Mouse (Mus musculus) layer of hippocampus, postnatal 14 days (tissue): Measurements from ENCODE around the gene Hoxc4. TPM values are rescaled to one million over a fixed set of nuclear protein-coding genes. Genes with fewer than 3 reads are reported as not detected.

Experiments
- DNase-seq, 2 experiments: peaks; one replicate each; pipeline ENCODE4 v3.0.0; 2021 to 2022; ENCODE audit warnings: low spot score in 2 of 2, mixed read lengths in 1 of 2
- microRNA-seq, 2 experiments: library from miRNA; unstranded; fragments of <30 nt; microRNA quantifications; one replicate each; pipeline ENCODE4 v1.2.0; 2021
- total RNA-seq, 2 experiments: library from RNA; stranded (reverse); gene quantifications; 2 replicates each; pipeline ENCODE4 v1.2.3; 2021

Hoxc4 gene
- total RNA-seq, 2 experiments from 2014 or later: not detected

DNA sequence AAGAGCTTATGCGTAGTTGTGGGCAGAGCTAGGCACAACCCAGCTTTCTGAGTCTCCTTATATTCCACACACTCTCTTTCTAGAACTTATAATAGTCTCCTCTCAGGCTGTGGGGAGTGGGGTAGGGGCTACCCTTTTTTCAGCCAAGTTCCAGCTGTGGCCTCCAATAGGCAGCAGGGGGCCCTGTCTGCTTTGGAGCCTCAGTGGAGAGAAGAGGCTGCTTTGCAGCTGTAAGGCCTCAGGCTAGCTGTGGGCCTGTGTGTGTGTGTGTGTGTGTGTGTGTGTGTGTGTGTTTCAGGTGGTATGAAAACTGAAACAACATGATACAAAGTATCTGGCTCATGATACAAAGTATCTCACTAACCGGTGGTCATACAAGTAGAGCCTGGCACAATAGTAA lies 58.9 kb downstream of the Hoxc4 start:
- DNase-seq: no peak

DNA sequence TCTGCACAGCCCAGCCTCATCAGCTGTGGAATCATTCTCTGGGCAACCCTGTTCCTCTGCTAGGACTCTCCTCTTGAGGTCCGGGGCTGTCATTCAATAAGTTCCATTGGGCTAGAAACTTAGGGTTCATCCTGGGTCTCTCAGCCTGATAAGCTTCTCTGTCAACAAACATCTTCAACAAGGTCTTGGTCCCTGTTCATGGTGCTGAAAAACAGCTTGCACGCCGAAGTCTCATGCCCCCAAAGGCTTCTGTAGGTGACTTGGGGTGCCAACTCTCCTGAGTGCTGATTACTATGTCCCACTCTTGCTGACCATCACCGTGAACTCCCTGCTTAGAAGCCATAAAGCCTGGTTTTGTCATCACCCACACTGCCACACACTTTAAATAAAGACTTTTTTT lies 63.9 kb downstream of the Hoxc4 start:
- DNase-seq: no peak

DNA sequence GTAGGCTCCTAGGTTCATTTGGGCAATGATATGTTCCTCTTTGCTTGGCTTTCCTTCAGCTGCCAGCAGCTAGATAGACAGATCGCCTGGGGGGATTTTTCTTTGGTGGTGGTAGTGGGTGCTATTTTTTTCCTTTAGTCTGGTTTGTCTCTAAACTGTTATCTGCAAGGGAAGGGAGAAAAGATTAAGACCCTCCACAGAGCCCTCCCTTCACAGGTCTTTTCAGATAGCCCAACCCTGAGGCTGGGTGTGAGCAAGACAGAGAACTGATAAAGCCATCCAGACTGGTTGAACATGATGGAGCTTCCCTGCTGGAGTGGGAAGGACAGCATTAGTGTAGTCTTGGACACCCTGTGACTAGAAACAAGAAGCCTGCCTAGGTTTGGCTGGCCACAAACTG lies 64.9 kb downstream of the Hoxc4 start:
- DNase-seq: no peak

DNA sequence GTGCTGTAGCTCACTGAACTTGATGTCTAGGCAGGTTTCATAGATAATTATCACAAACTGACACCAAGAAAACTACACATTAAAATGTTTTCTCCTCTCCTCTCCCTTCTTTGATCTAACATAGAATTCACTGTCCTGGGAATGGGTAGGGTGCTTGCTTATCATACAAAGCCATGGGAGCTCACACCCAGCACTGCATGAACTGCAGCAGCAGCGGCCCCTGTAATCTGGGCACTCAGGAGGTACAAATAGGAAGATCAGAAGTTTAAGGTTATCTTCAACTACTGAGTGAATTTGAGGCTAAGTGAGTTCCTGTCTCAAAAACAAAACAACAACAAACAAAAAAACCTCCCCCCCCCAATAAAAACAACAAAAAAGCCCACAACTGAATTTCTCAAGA lies 66.2 kb downstream of the Hoxc4 start:
- no peak for DNase-seq

DNA sequence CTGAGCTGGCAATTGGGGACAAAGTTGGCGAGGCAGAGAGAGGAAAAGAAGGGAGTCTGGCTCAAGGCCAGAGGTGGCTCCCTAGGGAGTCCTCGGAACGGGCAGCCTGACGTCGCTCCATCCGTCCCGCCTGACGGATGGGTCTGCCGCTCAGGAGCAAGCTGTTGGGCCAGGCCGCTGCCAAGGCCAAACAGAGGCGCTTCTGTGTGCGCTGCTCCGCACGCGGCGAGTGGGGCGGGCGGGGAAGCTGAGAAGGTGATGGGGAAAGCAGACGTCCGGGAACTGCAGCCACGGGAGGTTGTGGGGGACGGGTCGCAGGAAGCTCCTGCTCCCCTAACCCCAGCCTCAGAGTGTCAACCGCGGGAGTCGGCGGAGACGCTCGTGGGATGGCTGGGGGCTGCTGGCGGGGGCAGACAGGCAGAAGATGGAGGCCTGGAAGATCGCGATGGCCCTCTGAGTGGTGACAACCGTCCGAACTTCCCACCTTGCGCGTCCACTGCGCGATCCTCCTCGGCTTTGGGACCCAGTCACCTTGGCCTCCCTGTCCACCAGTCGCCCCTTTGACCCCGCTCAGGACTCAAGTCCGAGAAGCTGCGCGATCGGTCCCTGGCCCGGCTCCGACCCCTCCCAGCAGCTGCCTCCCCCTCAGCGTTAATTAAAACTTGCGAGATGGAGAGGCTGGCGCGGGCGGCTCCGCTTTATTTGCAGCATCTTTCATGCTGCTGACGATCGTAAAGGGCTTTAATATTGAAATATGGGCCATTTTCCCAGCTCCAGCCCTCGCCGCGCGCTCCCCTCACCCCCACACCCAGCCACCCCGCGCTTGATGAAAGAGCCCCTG lies 67.3 kb downstream of the Hoxc4 start:
- no peak for DNase-seq

Small RNA genes within 50 kb of the gene (microRNA-seq; reads per million reads assigned to microRNA genes)
- 0 to 1.1 reads per million in 2 experiments for gene Mir196a-2
- gene Mir615: 0 to 1.1 reads per million in 2 experiments

Other genes with a start within 250 kb of the Hoxc4 start
- gene Hoxc13, start 97.8 kb upstream of the Hoxc4 start, total RNA-seq: not detected
- gene Hoxc12, start 82.2 kb upstream of the Hoxc4 start, total RNA-seq: not detected
- gene Hoxc11, start 64.5 kb upstream of the Hoxc4 start, total RNA-seq: not detected
- not detected for gene Hoxc10, start 52.1 kb upstream of the Hoxc4 start, total RNA-seq
- not detected for gene Hoxc5, start 51.5 kb upstream of the Hoxc4 start, total RNA-seq
- gene Hoxc9, start 42.5 kb upstream of the Hoxc4 start, total RNA-seq: not detected
- gene Hoxc8, start 28.3 kb upstream of the Hoxc4 start, total RNA-seq: not detected
- not detected for gene Hoxc6, start 20.7 kb upstream of the Hoxc4 start, total RNA-seq
- gene Smug1, start 148.2 kb downstream of the Hoxc4 start, total RNA-seq: 10 to 100 TPM; 14.5 to 15.4 TPM
- 100 to 1,000 TPM; 155 to 158 TPM for gene Cbx5, start 220.9 kb downstream of the Hoxc4 start, total RNA-seq
- gene Hnrnpa1, start 221.5 kb downstream of the Hoxc4 start, total RNA-seq: 100 to 1,000 TPM; 297 to 307 TPM
- not detected for gene Nfe2, start 239.5 kb downstream of the Hoxc4 start, total RNA-seq